Mouse (Mus musculus) intestine, embryonic 14.5 days (tissue): ENCODE data around the gene Gm10570. TPM values are rescaled to one million over a fixed set of nuclear protein-coding genes. Genes with fewer than 3 reads are reported as not detected.

Experiments used
- ATAC-seq: fragments of 200-750 bp; cut with Nextera tagmentation; replicated peaks from 2 replicates; pipeline ENCODE4 v1.8.0; 2017; ENCODE audit warnings: low read depth, moderate number of reproducible peaks, moderate TSS enrichment, moderate library complexity; ENCODE audit not compliant: low FRiP score, low TSS enrichment
- DNase-seq: peaks from one replicate; pipeline ENCODE4 v3.0.0-alpha.2; 2018; ENCODE audit warnings: low spot score
- H3K27ac ChIP-seq: fragments of 300-500 bp; sonication (generic); 2 replicates; pipeline ENCODE4 v1.5.1; 2014; ENCODE audit warnings: low read depth, mild to moderate bottlenecking, control low read depth
- H3K27me3 ChIP-seq: fragments of 300-500 bp; sonication (generic); replicated peaks from 2 replicates; pipeline ENCODE4 v1.6.1; 2014; ENCODE audit warnings: low read length, control low read depth; ENCODE audit not compliant: control insufficient read depth, insufficient read depth
- H3K36me3 ChIP-seq: fragments of 300-500 bp; sonication (generic); 2 replicates; pipeline ENCODE4 v1.6.1; 2014; ENCODE audit warnings: low read length, control low read depth; ENCODE audit not compliant: control insufficient read depth, insufficient read depth
- H3K4me1 ChIP-seq: fragments of 300-500 bp; sonication (generic); replicated peaks from 2 replicates; pipeline ENCODE4 v1.6.1; 2014; ENCODE audit warnings: low read length, control low read depth, mixed read lengths; ENCODE audit not compliant: control insufficient read depth, insufficient read depth
- H3K4me2 ChIP-seq: fragments of 300-500 bp; sonication (generic); 2 replicates; pipeline ENCODE4 v1.6.1; 2014; ENCODE audit warnings: low read length
- H3K4me3 ChIP-seq: fragments of 300-500 bp; sonication (generic); 2 replicates; pipeline ENCODE4 v1.5.1; 2014; ENCODE audit warnings: low read depth, low read length, control low read depth, mixed read lengths
- H3K9ac ChIP-seq: fragments of 300-500 bp; sonication (generic); 2 replicates; pipeline ENCODE4 v1.6.1; 2014; ENCODE audit warnings: mild to moderate bottlenecking, low read length
- H3K9me3 ChIP-seq: fragments of 300-500 bp; sonication (generic); 2 replicates; pipeline ENCODE4 v1.6.1; 2016; ENCODE audit warnings: low read length, control low read depth; ENCODE audit not compliant: control insufficient read depth
- WGBS: fragments of 180-500 bp; shearing (Covaris S2); extraction: QIAGEN DNeasy Blood & Tissue Kit; methylation state at CpG from one replicate; pipeline ENCODE4 v1.1.7; 2014; 5-methylcytosine and 5-hydroxymethylcytosine counted together
- polyA plus RNA-seq: library from polyadenylated mRNA; unstranded; fragments of >200 nt; fragmentation: Nextera tagmentation; extraction: Ambion mirVana; gene quantifications from 2 replicates; pipeline ENCODE4 v1.2.1, GENCODE M21; 2014

The Gm10570 gene
- polyA plus RNA-seq, 1 experiment from 2014 or later, result not detected

DNA sequence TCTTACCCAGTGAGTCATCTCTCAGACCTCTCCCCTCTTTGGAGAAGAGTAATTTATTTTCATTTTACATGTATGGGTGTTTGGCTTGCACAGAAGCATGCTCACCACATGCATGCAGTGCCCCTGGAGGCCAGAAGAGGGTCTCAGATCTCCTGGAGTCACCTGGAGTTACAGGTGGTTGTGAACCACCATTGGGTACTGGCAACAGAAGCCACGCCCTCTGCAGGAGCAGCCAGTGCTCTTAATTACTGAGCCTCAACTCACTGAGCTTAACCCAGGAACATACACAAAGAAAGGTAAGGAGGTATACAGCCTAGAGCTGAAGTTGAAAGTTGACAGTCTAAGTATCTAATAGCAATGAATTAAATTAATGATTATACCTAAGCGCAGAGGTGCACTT lies 17.0 kb upstream of the Gm10570 start:
- no peaks in the 10 kb centered on the region for H3K4me1 ChIP-seq

DNA sequence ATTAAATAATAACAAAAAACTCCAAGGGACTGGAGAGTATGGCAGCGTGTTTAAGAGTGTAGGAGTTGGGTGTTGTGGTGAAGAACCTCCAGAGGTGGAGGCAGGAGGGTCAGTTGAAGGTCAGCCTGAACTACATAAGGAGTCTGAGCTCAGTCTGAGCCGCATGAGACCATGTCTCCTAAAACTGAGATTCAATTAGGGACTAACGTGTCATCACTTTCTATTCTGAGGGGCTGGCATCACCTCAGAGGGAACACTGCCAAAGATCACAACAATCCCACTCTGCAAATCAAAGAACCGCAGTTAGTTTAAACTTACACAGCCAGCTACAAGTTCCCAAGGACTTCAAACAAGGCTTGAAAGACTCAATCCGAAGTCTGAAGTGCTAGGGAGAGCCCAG lies 15.1 kb upstream of the Gm10570 start:
- WGBS, result 86% methylated on average over 5 of the region's 5 CpGs
- Histone ChIP-seq H3K4me3 (no peak overlapping the region), H3K4me2 (no peak overlapping the region), H3K9ac (no peak overlapping the region), H3K9me3 (no peaks in the 10 kb centered on the region), H3K36me3 (peaks cover 63% of the 10 kb centered on the region), H3K27me3 (no peaks in the 10 kb centered on the region), H3K27ac (no peak overlapping the region), H3K4me1 (no peaks in the 10 kb centered on the region)
- DNase-seq (no peak), ATAC-seq (no peak)

More for the DNA sequence above, 17.0 kb upstream of the Gm10570 start:
- Histone ChIP-seq H3K9me3 (no peaks in the 10 kb centered on the region), H3K27me3 (no peaks in the 10 kb centered on the region), H3K4me3 (no peak overlapping the region), H3K4me2 (no peak overlapping the region), H3K9ac (no peak overlapping the region), H3K27ac (no peak overlapping the region), H3K36me3 (peaks cover 67% of the 10 kb centered on the region)
- no peak for DNase-seq
- WGBS, result 97% methylated on average over 2 of the region's 2 CpGs
- ATAC-seq, result no peak

- no peak overlapping the region for H3K9ac ChIP-seq
- WGBS, result 83% methylated on average over 1 of the region's 1 CpGs
- no peak overlapping the region for H3K4me2 ChIP-seq
- DNase-seq, result no peak
- no peaks in the 10 kb centered on the region for H3K27me3 ChIP-seq
- ATAC-seq, result no peak
- H3K36me3 ChIP-seq, result peaks cover 61% of the 10 kb centered on the region
- no peaks in the 10 kb centered on the region for H3K9me3 ChIP-seq
- H3K27ac ChIP-seq, result no peak overlapping the region
- no peak overlapping the region for H3K4me3 ChIP-seq
- no peaks in the 10 kb centered on the region for H3K4me1 ChIP-seq
Observed at GRCm38 (mm10) chr4:130323165-130323564, 14.7 kb upstream of the Gm10570 start.

- H3K9me3 ChIP-seq, result no peaks in the 10 kb centered on the region
- 76% methylated on average over 7 of the region's 7 CpGs for WGBS
- H3K27me3 ChIP-seq, result no peaks in the 10 kb centered on the region
- H3K27ac ChIP-seq, result no peak overlapping the region
- no peaks in the 10 kb centered on the region for H3K4me1 ChIP-seq
- H3K4me2 ChIP-seq, result no peak overlapping the region
- DNase-seq (no peak), ATAC-seq (no peak)
- H3K4me3 ChIP-seq, result no peak overlapping the region
- H3K36me3 ChIP-seq, result peaks cover 58% of the 10 kb centered on the region
- no peak overlapping the region for H3K9ac ChIP-seq
Observed at GRCm38 (mm10) chr4:130322567-130322966, 14.1 kb upstream of the Gm10570 start.

- DNase-seq (no peak), ATAC-seq (no peak)
- Histone ChIP-seq H3K4me3 (no peak overlapping the region), H3K27me3 (no peaks in the 10 kb centered on the region), H3K4me1 (no peaks in the 10 kb centered on the region), H3K4me2 (no peak overlapping the region), H3K36me3 (peaks cover 53% of the 10 kb centered on the region), H3K27ac (no peak overlapping the region), H3K9me3 (no peaks in the 10 kb centered on the region), H3K9ac (no peak overlapping the region)
- WGBS, result 89% methylated on average over 7 of the region's 7 CpGs
Observed at GRCm38 (mm10) chr4:130321640-130322039, 13.2 kb upstream of the Gm10570 start.

DNA sequence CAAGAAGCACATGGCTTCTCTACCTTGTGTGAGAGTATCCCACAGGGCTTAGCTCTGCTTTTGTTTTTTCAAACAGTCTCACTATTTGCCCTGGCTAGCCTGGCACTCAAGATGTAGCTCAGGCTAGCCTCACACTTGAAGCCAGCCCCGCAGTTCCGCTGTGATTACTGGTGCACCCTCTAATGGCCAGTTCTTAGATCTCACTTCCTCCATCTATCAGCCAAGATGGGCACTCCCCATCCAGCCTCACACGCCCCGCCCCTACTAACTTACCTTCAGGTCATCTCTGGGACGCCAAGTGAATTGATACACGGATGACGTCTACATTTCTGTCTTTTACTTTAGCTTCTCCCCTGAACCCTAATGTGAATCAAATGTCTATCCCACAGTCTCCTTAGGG lies 11.1 kb upstream of the Gm10570 start:
- Histone ChIP-seq H3K4me1 (0 out of 2 replicates have a peak, but pooled peaks cover 4% of the 10 kb centered on the region), H3K9ac (no peak overlapping the region), H3K9me3 (no peaks in the 10 kb centered on the region), H3K4me2 (no peak overlapping the region), H3K27ac (no peak overlapping the region), H3K27me3 (no peaks in the 10 kb centered on the region), H3K4me3 (no peak overlapping the region), H3K36me3 (peaks cover 47% of the 10 kb centered on the region)
- DNase-seq (no peak), ATAC-seq (no peak)
- WGBS, result 83% methylated on average over 7 of the region's 7 CpGs

DNA sequence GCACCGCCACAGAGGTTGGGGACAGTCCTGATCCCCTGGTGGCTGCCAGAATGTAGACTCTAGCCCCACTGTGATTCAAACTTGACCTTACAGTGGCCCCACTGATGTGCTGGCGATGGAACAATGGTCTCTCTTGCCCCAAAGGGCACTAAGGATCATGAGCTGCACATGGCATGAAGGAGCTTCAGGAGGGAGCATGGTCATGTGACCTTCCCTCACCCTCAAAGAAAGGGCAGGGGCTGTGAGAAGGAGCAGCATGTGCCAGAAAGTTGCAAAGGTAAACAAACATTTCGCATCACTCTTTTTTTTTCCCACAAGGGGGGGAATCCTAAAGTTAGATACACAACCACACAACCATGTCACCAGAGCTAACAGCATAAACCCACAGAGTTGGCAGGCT lies 9.6 kb upstream of the Gm10570 start:
- no peak for DNase-seq
- Histone ChIP-seq H3K27ac (no peak overlapping the region), H3K27me3 (no peaks in the 10 kb centered on the region), H3K9me3 (no peaks in the 10 kb centered on the region), H3K4me1 (0 out of 2 replicates have a peak, but pooled peaks cover 4% of the 10 kb centered on the region), H3K4me3 (no peak overlapping the region), H3K36me3 (peaks cover 42% of the 10 kb centered on the region), H3K4me2 (no peak overlapping the region), H3K9ac (no peak overlapping the region)
- ATAC-seq, result no peak
- WGBS, result 62% methylated on average over 3 of the region's 3 CpGs

GRCm38 (mm10) chr4:130316691-130317090 lies 8.2 kb upstream of the Gm10570 start:
- H3K4me3 ChIP-seq, result no peak overlapping the region
- no peak for DNase-seq
- no peaks in the 10 kb centered on the region for H3K9me3 ChIP-seq
- no peak overlapping the region for H3K4me2 ChIP-seq
- peak overlapping the region; percentile 16; the same call in 1 of the 2 replicates for H3K27ac ChIP-seq
- H3K9ac ChIP-seq, result no peak overlapping the region
- H3K27me3 ChIP-seq, result 0 out of 2 replicates have a peak, but pooled peaks cover 2% of the 10 kb centered on the region
- no peak for ATAC-seq
- peaks cover 36% of the 10 kb centered on the region for H3K36me3 ChIP-seq
- WGBS, result 85% methylated on average over 10 of the region's 10 CpGs
- 0 out of 2 replicates have a peak, but pooled peaks cover 4% of the 10 kb centered on the region for H3K4me1 ChIP-seq

DNA sequence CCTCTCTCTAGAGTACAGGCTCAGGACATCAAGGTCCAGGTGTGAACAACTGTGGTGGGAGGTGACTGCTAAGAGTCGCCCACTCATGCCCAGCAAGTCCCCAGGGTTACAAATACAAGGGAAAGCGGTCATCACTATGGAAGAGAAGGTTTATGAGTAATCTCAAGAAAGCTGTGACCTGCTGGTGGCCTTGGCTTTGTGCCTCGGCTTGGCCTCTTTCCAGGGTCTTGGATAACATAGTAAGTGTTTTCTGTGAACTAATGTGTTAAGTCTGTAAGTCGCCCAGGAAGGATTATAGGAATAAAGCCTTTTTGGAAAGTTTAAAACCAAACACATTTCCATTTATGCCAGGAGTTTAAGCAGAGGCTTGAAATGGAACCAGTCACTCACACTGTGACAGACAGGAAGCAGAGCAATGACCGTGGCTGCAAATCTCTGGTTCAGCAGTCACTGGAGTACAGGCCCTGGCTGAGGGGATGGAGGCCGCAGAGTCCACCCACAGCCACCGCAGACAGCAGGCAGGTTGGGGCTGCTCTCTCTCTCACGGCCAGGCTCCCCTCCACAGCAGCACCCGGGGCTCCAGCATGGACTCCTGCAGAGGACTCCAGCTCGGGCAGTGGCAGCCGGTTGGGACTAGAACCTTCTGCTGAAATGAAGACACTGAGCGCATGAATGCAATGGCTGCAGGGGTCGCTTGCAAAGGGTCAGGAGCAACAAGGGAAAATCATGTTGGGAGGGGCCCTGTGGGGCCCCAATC lies 7.5 kb upstream of the Gm10570 start:
- Histone ChIP-seq H3K9me3 (no peaks in the 10 kb centered on the region), H3K36me3 (peaks cover 35% of the 10 kb centered on the region), H3K27me3 (peaks cover 5% of the 10 kb centered on the region; the same call in 1 of the 2 replicates), H3K9ac (no peak overlapping the region), H3K4me3 (no peak overlapping the region), H3K27ac (peak overlapping the region; percentile 16; the same call in 1 of the 2 replicates), H3K4me1 (0 out of 2 replicates have a peak, but pooled peaks cover 4% of the 10 kb centered on the region), H3K4me2 (no peak overlapping the region)
- DNase-seq (no peak), ATAC-seq (no peak)
- 78% methylated on average over 13 of the region's 13 CpGs for WGBS
